Mouse (Mus musculus) embryonic fibroblast, embryonic 13.5 days (primary cell): ENCODE results near the gene Pex5l.

Experiments
- CTCF ChIP-seq: IDR thresholded peaks from 2 replicates; pipeline ENCODE4 v1.5.1; 2011; ENCODE audit warnings: mild to moderate bottlenecking, control low read depth, low read length, moderate library complexity, borderline replicate concordance; ENCODE audit not compliant: insufficient read depth
- POLR2A ChIP-seq: IDR thresholded peaks from 2 replicates; pipeline ENCODE4 v1.6.1; 2011; ENCODE audit warnings: low read depth, mild to moderate bottlenecking, control low read depth, low read length, moderate library complexity

DNA sequence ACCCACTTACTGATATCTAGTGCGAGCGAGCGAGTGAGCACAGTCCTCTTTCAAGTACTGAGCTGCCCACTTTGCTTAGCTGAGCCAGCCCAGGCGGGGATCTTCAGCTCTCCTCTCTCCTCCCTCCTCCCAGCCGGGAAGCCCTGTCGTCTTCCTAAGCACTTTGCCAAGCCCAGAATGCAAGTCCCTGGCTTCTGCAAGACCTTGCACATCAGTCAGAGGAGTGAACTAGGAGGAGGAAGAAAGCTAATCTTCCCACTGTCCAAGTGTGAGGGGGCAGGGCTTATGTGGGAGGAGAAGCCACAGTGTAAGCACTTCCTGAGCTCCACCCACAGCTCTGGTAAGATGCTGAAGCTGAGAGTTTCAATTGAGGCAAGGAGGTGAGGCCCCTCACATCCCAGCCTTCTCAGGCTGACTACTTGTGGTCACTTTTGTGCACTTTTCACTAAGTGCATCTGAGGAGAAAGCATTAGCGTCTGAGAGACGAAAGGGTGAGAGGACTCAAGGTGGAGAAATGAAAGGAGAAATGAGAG lies 60.2 kb downstream of the Pex5l start:
- TF ChIP-seq POLR2A (no peak), CTCF (no peak)
